Mouse (Mus musculus): ENCODE measurements at regions not wholly inside any gene's neighbourhood (a gene's known extent, or its start where the extent isn't known, plus 50 kb on each side); places are given as distances from the start of the nearest gene placed in this dataset.
A peak's percentile ranks its signal among the peaks of the same experiment; 100 is the strongest.

DNA sequence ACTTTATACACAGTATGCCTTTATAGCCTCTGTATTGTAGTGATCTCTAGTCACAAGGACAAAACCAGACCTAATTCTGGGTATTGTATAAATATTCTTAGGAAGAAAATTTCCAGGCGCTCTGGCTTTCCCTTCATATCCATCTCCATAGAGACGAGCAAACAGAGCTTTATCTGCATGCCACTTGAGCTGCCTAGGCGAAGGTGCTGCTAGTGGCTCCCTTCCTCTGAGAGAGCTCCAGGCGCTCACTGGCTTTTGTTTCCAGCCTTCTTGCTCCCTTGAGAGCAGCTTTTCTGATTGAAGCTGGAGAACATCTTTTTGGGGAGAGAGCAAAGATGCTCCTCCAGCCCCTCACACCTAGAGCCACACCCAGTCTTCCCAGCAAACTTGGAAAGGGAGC, 114.0 kb upstream of the Rmdn2 start:
- DNase-seq (ENCODE audit: low read depth, low spot score), result no peak

- no peak for DNase-seq (ENCODE audit: low read depth, low spot score)
Observed at GRCm38 (mm10) chr17:79498321-79498720, 113.3 kb upstream of the Rmdn2 start.

- peak; percentile 75 for DNase-seq (ENCODE audit: low read depth, low spot score)
Observed at GRCm38 (mm10) chr17:79501031-79501474, 110.6 kb upstream of the Rmdn2 start.

DNA sequence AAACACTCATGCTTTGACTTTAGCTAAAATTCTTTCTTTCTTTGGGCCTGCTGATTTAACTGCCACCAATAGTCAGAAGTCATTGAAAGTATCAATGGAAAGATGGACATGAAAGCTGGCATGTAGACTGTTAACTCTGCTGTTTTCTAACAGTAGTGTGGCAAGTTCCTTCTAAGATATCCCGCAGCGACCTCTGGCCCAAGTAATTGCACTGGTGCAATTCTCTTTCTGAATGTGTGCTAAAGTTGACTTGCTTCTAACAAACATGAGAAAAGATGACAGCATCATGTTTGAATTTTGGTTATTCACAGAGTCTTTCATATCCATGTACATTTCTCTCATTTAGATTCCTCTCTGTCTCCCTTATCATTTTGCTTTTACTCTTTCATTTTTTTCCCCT, 109.7 kb upstream of the Rmdn2 start:
- no peak for DNase-seq (ENCODE audit: low read depth, low spot score)

GRCm38 (mm10) chr17:79503037-79503436, 108.6 kb upstream of the Rmdn2 start:
- no peak for DNase-seq (ENCODE audit: low read depth, low spot score)

DNA sequence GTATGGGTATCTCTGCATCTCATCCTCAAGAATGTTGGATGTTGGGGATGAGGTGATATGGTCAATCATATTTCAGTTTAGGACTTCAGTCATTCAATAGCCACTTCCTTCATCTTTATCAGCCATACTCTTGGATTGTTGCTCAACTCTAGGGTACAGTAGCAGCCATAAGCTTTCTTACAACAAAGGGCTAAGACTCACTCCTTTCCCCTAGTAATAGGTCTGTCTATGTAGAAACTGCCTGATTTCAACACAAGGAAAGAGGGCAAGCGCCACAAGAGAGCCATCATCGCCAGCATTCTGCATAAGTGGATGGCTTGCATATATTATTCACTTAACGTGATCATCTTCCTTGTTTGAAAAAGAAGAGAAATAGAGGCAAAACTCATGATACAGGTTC, 107.5 kb upstream of the Rmdn2 start:
- no peak for DNase-seq (ENCODE audit: low read depth, low spot score)

DNA sequence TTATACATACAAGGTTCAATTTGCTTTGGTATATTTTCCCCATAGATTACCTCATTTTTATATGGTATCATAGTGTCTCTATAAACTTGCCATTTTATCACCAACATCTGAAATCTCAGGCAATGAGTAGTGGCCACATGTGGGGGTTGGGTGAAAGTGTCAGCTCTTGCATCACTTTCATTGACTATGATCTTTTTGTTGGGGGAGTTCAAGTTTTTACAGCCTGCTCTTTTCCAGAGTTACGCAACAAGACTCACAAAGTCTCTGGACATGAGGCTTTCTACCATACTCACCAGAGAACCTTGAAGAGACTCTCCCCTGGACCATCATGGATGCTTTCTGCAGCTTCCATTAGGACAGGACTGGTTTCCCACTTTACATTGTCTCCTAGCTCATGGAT, 106.1 kb upstream of the Rmdn2 start:
- DNase-seq (ENCODE audit: low read depth, low spot score), result no peak

DNA sequence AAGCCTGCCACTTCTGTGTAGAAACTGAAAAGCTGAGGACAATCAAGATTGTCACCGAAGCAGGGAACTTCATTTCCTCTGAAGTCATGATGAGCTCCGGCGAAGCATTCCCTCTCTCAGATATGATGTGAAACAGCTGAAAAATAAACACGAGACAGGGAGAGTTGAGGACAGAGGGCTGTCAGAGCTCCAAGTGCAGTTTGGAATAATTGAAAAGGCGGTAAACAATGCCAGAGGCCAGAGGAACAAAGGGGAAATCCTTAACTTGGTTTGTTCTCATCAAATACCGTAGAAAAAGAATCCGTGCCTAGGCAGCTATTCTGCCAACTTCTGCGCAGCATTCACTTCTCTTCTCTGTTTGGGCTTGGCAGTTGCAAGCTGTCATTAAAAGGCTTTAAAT, 102.4 kb upstream of the Rmdn2 start:
- DNase-seq (ENCODE audit: low read depth, low spot score), result no peak

DNA sequence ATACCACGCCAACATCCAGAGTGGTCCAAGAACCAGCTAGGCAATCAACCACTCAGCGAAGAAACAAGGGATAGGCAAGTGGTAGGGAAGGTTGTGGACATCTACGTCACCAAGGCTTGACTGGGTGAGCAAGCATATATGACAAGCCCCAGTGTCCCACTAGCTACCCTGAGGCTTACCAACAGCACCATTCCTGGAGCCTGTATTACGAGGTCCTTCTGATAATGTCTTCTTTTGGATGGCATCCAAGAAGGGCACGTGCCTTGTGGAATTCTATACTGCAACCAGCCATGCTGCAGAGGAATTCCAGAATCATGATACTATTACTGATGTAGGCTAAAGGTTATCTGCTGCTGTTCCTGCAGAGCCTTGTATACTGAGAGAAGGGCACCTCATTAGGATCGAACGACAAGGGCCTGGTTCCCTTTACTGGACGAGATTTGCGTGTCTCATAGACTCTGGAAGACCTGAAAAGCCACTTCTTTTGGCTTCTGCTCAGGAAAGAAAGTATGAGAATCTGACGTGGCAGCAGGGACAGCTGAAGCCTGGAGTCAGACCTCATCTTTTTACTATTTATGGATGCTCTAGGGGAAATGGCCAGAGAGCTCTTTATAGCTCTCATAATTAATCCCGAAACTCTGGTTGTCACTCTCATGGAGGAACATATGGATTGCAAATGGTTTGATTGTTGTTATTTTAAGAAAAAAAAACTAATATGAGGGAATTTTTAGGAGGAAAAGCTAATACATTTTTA, 101.5 kb upstream of the Rmdn2 start:
- DNase-seq (ENCODE audit: low read depth, low spot score), result no peak

GRCm38 (mm10) chr17:79511218-79511617, 100.4 kb upstream of the Rmdn2 start:
- no peak for DNase-seq (ENCODE audit: low read depth, low spot score)

DNA sequence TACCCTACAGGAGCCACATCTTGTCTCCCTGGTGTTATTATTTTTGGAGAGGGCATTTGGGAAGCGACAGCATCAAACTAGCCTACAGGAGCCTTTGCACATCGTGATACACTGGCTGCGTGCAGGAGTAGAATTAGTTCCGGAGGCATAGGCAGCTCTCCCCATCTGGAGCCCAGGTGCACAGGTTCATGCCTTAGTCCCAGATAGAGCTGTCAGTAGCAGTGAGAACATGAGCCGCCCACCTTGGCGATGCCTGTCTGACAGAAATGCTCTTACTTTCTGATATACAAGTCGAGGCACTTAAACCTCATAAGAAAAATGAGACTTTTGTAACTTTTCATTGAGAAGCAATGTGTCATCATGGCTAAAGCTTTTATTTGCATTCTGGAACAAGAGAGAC, 97.6 kb upstream of the Rmdn2 start:
- DNase-seq (ENCODE audit: low read depth, low spot score), result peak; percentile 40

- DNase-seq (ENCODE audit: low read depth, low spot score), result no peak
Observed at GRCm38 (mm10) chr17:79518185-79518584, 93.5 kb upstream of the Rmdn2 start.

- DNase-seq (ENCODE audit: low read depth, low spot score), result no peak
Observed at GRCm38 (mm10) chr17:79518696-79519095, 93.0 kb upstream of the Rmdn2 start.

DNA sequence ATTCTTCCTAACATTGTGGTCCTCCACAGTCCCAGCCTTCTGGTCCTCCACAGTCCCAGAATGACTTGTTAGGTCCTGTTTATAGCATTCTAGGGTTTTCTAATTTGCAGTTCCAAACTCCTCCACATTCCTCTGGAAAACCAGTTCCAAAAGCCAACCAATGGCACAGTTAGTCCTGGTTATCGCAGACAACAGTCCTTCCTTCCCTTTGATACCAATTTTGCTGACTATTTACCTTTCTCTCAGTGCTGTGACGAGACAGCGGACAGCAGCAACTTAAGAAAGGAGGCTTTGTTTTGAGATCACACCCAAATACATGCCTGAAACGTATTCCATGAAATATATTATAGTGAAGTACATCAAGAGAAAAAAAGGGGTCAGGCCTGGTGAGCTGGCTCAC, 92.3 kb upstream of the Rmdn2 start:
- DNase-seq (ENCODE audit: low read depth, low spot score), result no peak

- DNase-seq (ENCODE audit: low read depth, low spot score), result no peak
Observed at GRCm38 (mm10) chr17:79520283-79520682, 91.4 kb upstream of the Rmdn2 start.

GRCm38 (mm10) chr17:79521691-79522090, 90.0 kb upstream of the Rmdn2 start:
- DNase-seq (ENCODE audit: low read depth, low spot score), result no peak

DNA sequence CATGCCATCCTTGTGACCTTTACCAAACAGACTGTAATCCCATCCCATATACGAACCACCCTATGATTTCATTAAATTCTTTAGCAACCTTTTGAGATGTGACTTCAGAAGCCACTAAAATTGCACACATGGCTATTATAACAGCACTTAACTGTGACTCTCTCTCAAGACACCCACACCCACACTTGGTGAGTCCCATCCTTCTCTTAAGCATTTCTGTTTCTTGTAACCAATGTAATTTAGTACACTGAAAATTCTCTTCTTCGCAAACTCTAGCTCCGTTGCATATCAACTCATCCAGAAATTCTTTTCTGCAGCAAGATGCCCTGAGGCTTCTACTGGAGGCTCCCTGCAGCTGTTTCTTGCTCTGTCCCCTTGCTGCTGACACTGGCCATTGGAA, 88.4 kb upstream of the Rmdn2 start:
- no peak for DNase-seq (ENCODE audit: low read depth, low spot score)

DNA sequence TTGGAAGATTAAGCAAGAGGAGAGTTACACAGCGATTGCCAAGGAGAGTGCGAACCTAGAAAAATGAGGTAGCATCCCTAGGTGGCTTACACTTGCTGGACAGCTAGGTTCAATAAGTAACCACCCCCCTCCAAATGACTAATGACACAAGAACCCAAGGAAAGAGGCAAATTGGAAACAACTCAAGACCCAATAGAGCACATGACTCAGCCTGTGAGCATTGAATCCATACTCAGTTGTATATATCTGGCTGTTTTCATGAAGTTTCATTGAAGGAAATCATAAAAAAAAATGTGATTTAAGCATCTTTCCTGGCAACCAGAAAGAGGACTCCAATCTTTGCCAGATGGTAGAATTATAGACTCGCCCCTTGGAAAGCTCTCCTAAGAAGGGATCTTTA, 84.3 kb upstream of the Rmdn2 start:
- DNase-seq (ENCODE audit: low read depth, low spot score), result no peak

DNA sequence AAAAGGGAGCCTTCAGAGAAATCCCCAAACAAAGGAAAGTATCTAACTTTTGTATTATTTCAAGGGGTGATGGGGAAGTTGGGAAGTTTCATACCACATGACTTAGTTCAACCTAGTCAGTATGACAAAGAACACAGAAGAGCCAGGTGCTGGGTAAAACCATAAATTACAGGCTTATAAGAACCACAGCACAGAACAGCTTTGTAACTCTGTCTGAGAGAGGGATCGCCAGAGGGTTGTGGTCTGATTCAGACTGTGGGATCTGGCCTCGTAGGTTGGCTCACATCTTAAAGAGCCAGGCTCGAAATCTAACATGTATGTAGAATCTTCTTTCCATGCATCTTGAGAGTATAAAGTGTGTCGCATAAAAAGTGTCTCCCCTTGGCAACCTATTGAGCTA, 75.1 kb upstream of the Rmdn2 start:
- DNase-seq (ENCODE audit: low read depth, low spot score), result no peak

DNA sequence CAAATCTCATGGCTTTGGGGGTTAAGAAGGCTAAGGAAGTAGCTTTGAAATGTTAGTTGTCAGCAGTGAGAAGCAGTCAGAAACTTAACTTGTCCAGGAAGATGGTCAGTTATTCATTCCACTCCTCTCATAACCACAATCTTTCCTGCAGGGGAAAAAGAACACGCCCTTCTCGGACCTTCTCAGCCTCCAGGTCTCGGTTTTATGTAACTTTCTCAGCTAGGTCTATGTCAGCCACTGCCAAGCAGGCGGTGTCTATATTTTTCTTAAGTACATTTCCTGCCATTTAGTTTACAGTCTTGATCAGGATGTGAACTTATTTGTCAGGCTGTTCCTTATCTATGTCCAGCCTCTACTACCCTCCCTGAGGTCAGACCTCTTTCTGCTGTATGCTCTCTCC, 72.9 kb upstream of the Rmdn2 start:
- DNase-seq (ENCODE audit: low read depth, low spot score), result no peak

DNA sequence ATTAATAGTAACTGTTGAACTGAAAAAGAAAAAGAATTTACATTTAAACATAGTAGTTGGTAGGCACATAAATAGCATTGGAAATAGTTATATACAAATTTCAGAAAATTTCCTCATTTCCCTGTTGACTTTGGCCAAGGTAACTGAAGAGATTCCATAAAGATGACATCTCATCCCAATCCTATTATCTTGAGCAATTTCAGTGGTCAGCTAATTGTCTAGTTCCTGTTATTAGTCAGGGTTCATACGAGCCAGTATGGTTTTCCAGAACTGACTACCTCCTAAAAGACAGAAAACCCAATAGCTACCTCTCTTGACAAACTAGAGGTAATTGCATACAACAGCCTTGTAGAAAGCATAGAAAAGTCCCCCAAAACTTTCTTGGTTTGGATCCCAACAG, 71.6 kb upstream of the Rmdn2 start:
- no peak for DNase-seq (ENCODE audit: low read depth, low spot score)

DNA sequence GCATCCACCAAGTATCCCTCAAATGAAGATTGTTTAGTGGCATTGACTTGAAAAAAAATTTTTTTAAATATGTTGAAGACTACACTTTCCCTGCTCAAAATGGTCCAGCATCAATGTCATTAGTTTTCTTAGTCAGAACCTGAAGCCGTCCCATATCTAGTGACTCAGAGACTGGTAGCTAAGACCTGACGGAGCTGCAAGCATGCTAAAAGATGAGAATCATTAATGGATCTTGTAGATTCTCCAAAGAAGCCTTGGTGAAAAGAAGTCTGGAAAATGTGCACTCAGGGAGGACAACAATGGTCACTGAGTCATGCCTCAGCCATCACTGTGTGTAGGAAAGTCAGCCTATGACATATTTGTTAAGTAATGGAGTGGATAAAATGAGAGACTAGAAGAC, 71.2 kb upstream of the Rmdn2 start:
- no peak for DNase-seq (ENCODE audit: low read depth, low spot score)

GRCm38 (mm10) chr17:79543907-79544522, 67.6 kb upstream of the Rmdn2 start:
- no peak for DNase-seq (ENCODE audit: low read depth, low spot score)

DNA sequence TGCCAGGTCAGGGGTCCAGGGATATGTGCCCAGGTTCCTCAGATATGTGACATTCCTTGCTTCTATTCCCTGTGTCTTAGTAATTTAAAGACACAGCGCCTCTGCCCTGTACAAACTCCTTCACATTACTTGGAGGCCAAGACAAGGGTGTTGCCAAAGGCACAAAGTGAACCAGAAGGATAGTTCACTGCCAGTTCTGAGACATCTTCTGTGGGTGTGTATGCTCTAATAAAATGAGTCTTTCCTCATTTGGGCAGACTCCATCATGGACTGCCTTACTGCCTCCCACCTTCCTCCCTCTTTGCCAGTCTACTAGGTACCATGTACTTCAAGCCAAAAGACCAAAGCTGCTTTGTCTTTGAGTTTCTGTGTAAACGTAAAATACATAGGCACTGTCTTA, 65.8 kb upstream of the Rmdn2 start:
- no peak for DNase-seq (ENCODE audit: low read depth, low spot score)
